Mouse (Mus musculus): Measurements from ENCODE around the gene Babam2. TPM values are rescaled to one million over a fixed set of nuclear protein-coding genes. Genes with fewer than 3 reads are reported as not detected.

Babam2 gene
- polyA plus RNA-seq, 1 experiment from 2014 or later = 58.2 TPM

GRCm38 (mm10) chr5:31761836-31762235, 64.4 kb downstream of the Babam2 start:
- ATAC-seq (ENCODE audit: insufficient read depth, low FRiP score, low read depth) = no peak
- Histone ChIP-seq H3K27me3 (replicated peaks) (no peaks in the 10 kb centered on the region), H3K4me1 (no peaks in the 10 kb centered on the region), H3K9ac (no peak overlapping the region), H3K9me3 (no peaks in the 10 kb centered on the region), H3K4me2 (no peak overlapping the region), H3K4me3 (replicated peaks) (no peak overlapping the region), H3K36me3 (no peaks in the 10 kb centered on the region), H3K27ac (no peak overlapping the region)
- WGBS = 95% methylated on average over 4 of the region's 4 CpGs

GRCm38 (mm10) chr5:31762773-31763172, 65.3 kb downstream of the Babam2 start:
- Histone ChIP-seq H3K9ac (no peak overlapping the region), H3K4me2 (no peak overlapping the region), H3K36me3 (no peaks in the 10 kb centered on the region), H3K27ac (no peak overlapping the region), H3K4me1 (no peaks in the 10 kb centered on the region), H3K4me3 (replicated peaks) (no peak overlapping the region), H3K27me3 (replicated peaks) (no peaks in the 10 kb centered on the region), H3K9me3 (no peaks in the 10 kb centered on the region)
- ATAC-seq (ENCODE audit: insufficient read depth, low FRiP score, low read depth) = no peak
- 82% methylated on average over 1 of the region's 1 CpGs for WGBS

- ATAC-seq (ENCODE audit: insufficient read depth, low FRiP score, low read depth) = no peak
- Histone ChIP-seq H3K9me3 (no peaks in the 10 kb centered on the region), H3K9ac (no peak overlapping the region), H3K27ac (no peak overlapping the region), H3K27me3 (replicated peaks) (no peaks in the 10 kb centered on the region), H3K4me2 (no peak overlapping the region), H3K4me1 (no peaks in the 10 kb centered on the region), H3K4me3 (replicated peaks) (no peak overlapping the region), H3K36me3 (no peaks in the 10 kb centered on the region)
- 80% methylated on average over 2 of the region's 2 CpGs for WGBS
These were observed 68.3 kb downstream of the Babam2 start for GRCm38 (mm10) chr5:31765824-31766223.

- no peak for ATAC-seq (ENCODE audit: insufficient read depth, low FRiP score, low read depth)
- peak overlapping the region; percentile 18; the same call in 1 of the 2 replicates for H3K27ac ChIP-seq
- H3K4me3 ChIP-seq (replicated peaks) = no peak overlapping the region
- H3K27me3 ChIP-seq (replicated peaks) = no peaks in the 10 kb centered on the region
- no peak overlapping the region for H3K4me2 ChIP-seq
- H3K4me1 ChIP-seq = no peaks in the 10 kb centered on the region
- H3K9ac ChIP-seq = no peak overlapping the region
- H3K36me3 ChIP-seq = no peaks in the 10 kb centered on the region
- H3K9me3 ChIP-seq = no peaks in the 10 kb centered on the region
- 61% methylated on average over 4 of the region's 4 CpGs for WGBS
These were observed 69.5 kb downstream of the Babam2 start for GRCm38 (mm10) chr5:31766841-31767542.

GRCm38 (mm10) chr5:31771486-31771885, 74.0 kb downstream of the Babam2 start:
- Histone ChIP-seq H3K9ac (no peak overlapping the region), H3K27me3 (replicated peaks) (no peaks in the 10 kb centered on the region), H3K27ac (no peak overlapping the region), H3K9me3 (no peaks in the 10 kb centered on the region), H3K4me1 (no peaks in the 10 kb centered on the region), H3K4me3 (replicated peaks) (no peak overlapping the region), H3K4me2 (no peak overlapping the region), H3K36me3 (no peaks in the 10 kb centered on the region)
- WGBS = 85% methylated on average over 5 of the region's 5 CpGs
- ATAC-seq (ENCODE audit: insufficient read depth, low FRiP score, low read depth) = no peak

- Histone ChIP-seq H3K9me3 (no peaks in the 10 kb centered on the region), H3K27ac (no peak overlapping the region), H3K4me3 (replicated peaks) (no peak overlapping the region), H3K27me3 (replicated peaks) (no peaks in the 10 kb centered on the region), H3K4me2 (no peak overlapping the region), H3K36me3 (no peaks in the 10 kb centered on the region), H3K9ac (no peak overlapping the region), H3K4me1 (no peaks in the 10 kb centered on the region)
- 92% methylated on average over 4 of the region's 4 CpGs for WGBS
- no peak for ATAC-seq (ENCODE audit: insufficient read depth, low FRiP score, low read depth)
These were observed 74.4 kb downstream of the Babam2 start for GRCm38 (mm10) chr5:31771921-31772320.

- WGBS = 92% methylated on average over 6 of the region's 6 CpGs
These were observed 77.5 kb downstream of the Babam2 start for GRCm38 (mm10) chr5:31774976-31775375.

GRCm38 (mm10) chr5:31781624-31782023, 84.1 kb downstream of the Babam2 start:
- Histone ChIP-seq H3K27me3 (replicated peaks) (no peaks in the 10 kb centered on the region), H3K36me3 (no peaks in the 10 kb centered on the region), H3K27ac (no peak overlapping the region), H3K9ac (no peak overlapping the region), H3K4me1 (no peaks in the 10 kb centered on the region), H3K9me3 (no peaks in the 10 kb centered on the region), H3K4me2 (no peak overlapping the region), H3K4me3 (replicated peaks) (no peak overlapping the region)
- WGBS = 75% methylated on average over 5 of the region's 5 CpGs
- no peak for ATAC-seq (ENCODE audit: insufficient read depth, low FRiP score, low read depth)

More at GRCm38 (mm10) chr5:31774976-31775375, 77.5 kb downstream of the Babam2 start:
- no peak overlapping the region for H3K4me2 ChIP-seq
- H3K9me3 ChIP-seq = no peaks in the 10 kb centered on the region
- no peak overlapping the region for H3K4me3 ChIP-seq (replicated peaks)
- H3K9ac ChIP-seq = no peak overlapping the region
- no peaks in the 10 kb centered on the region for H3K27me3 ChIP-seq (replicated peaks)
- H3K36me3 ChIP-seq = no peaks in the 10 kb centered on the region
- no peak overlapping the region for H3K27ac ChIP-seq
- no peak for ATAC-seq (ENCODE audit: insufficient read depth, low FRiP score, low read depth)
- no peaks in the 10 kb centered on the region for H3K4me1 ChIP-seq

GRCm38 (mm10) chr5:31787201-31787600, 89.7 kb downstream of the Babam2 start:
- Histone ChIP-seq H3K27ac (no peak overlapping the region), H3K36me3 (no peaks in the 10 kb centered on the region), H3K4me2 (no peak overlapping the region), H3K9ac (no peak overlapping the region), H3K27me3 (replicated peaks) (no peaks in the 10 kb centered on the region), H3K4me1 (no peaks in the 10 kb centered on the region), H3K9me3 (no peaks in the 10 kb centered on the region), H3K4me3 (replicated peaks) (no peak overlapping the region)
- no peak for ATAC-seq (ENCODE audit: insufficient read depth, low FRiP score, low read depth)
- 66% methylated on average over 3 of the region's 3 CpGs for WGBS

GRCm38 (mm10) chr5:31787622-31788021, 90.1 kb downstream of the Babam2 start:
- Histone ChIP-seq H3K9ac (no peak overlapping the region), H3K27me3 (replicated peaks) (no peaks in the 10 kb centered on the region), H3K4me3 (replicated peaks) (no peak overlapping the region), H3K36me3 (no peaks in the 10 kb centered on the region), H3K9me3 (no peaks in the 10 kb centered on the region), H3K27ac (no peak overlapping the region), H3K4me2 (no peak overlapping the region), H3K4me1 (no peaks in the 10 kb centered on the region)
- ATAC-seq (ENCODE audit: insufficient read depth, low FRiP score, low read depth) = no peak
- 65% methylated on average over 3 of the region's 3 CpGs for WGBS

GRCm38 (mm10) chr5:31792338-31792737, 94.9 kb downstream of the Babam2 start:
- H3K9me3 ChIP-seq = no peaks in the 10 kb centered on the region
- no peaks in the 10 kb centered on the region for H3K4me1 ChIP-seq
- 84% methylated on average over 6 of the region's 6 CpGs for WGBS
- H3K36me3 ChIP-seq = no peaks in the 10 kb centered on the region
- no peaks in the 10 kb centered on the region for H3K27me3 ChIP-seq (replicated peaks)
- H3K4me2 ChIP-seq = no peak overlapping the region
- no peak overlapping the region for H3K4me3 ChIP-seq (replicated peaks)
- no peak for ATAC-seq (ENCODE audit: insufficient read depth, low FRiP score, low read depth)
- H3K9ac ChIP-seq = no peak overlapping the region
- H3K27ac ChIP-seq = no peak overlapping the region

- Histone ChIP-seq H3K27me3 (replicated peaks) (no peaks in the 10 kb centered on the region), H3K4me1 (no peaks in the 10 kb centered on the region), H3K9me3 (no peaks in the 10 kb centered on the region), H3K9ac (no peak overlapping the region), H3K27ac (no peak overlapping the region), H3K4me2 (no peak overlapping the region), H3K4me3 (replicated peaks) (no peak overlapping the region), H3K36me3 (no peaks in the 10 kb centered on the region)
- WGBS = 79% methylated on average over 8 of the region's 8 CpGs
- ATAC-seq (ENCODE audit: insufficient read depth, low FRiP score, low read depth) = no peak
These were observed 95.4 kb downstream of the Babam2 start for GRCm38 (mm10) chr5:31792863-31793262.

- WGBS = 71% methylated on average over 3 of the region's 3 CpGs
- ATAC-seq (ENCODE audit: insufficient read depth, low FRiP score, low read depth) = no peak
- no peak overlapping the region for H3K4me2 ChIP-seq
- H3K27ac ChIP-seq = no peak overlapping the region
- no peaks in the 10 kb centered on the region for H3K9me3 ChIP-seq
- H3K27me3 ChIP-seq (replicated peaks) = no peaks in the 10 kb centered on the region
- H3K4me1 ChIP-seq = no peaks in the 10 kb centered on the region
- H3K4me3 ChIP-seq (replicated peaks) = no peak overlapping the region
- no peak overlapping the region for H3K9ac ChIP-seq
- H3K36me3 ChIP-seq = no peaks in the 10 kb centered on the region
These were observed 97.9 kb downstream of the Babam2 start for GRCm38 (mm10) chr5:31795414-31795813.
